19 mouse cellular contexts compared by ENCODE assay signal in genomic region chr1:151113199-151113598, GRCm38 (mm10).
DNase-seq lines count a peak whose midpoint lies in the region; ATAC-seq and TF ChIP-seq lines count a peak whose summit lies in the region.
"Had no signal": no experiment of that assay in that cellular context is flagged by ENCODE, and none has a peak within 500 bp of the region (broad histone marks: within the 10 kb centered on the region; RNA-seq: fewer than 3 reads in every experiment).

No protein-coding gene starts in this region.

- no peaks in the 10 kb centered on the region for H3K9me3 ChIP-seq in stomach, embryonic 15.5 days
- no peaks in the 10 kb centered on the region for H3K9me3 ChIP-seq in stomach, postnatal 0 days (ENCODE audit: control insufficient read depth, low read length)
- H3K9me3 ChIP-seq in liver, embryonic 14.5 days (ENCODE audit: control insufficient read depth, low read length) = no peaks in the 10 kb centered on the region
- no peaks in the 10 kb centered on the region for H3K9me3 ChIP-seq in forebrain, postnatal 0 days (ENCODE audit: low read length)
- H3K9me3 ChIP-seq: forebrain, embryonic 10.5 days had no signal

- no peak overlapping the region for H3K4me2 ChIP-seq in stomach, embryonic 15.5 days
- H3K4me2 ChIP-seq in stomach, postnatal 0 days (replicated peaks; ENCODE audit: low read depth) = no peak overlapping the region
- H3K4me2 ChIP-seq in liver, embryonic 14.5 days (ENCODE audit: low read depth) = peak overlapping the region; percentile 9; the same call in 1 of the 2 replicates
- no peak overlapping the region for H3K4me2 ChIP-seq in forebrain, postnatal 0 days (ENCODE audit: low read depth)
- H3K4me2 ChIP-seq: hindbrain, embryonic 14.5 days; midbrain, embryonic 11.5 days had no signal

- H3K4me1 ChIP-seq in stomach, embryonic 15.5 days = no peaks in the 10 kb centered on the region
- H3K4me1 ChIP-seq in stomach, postnatal 0 days (replicated peaks; ENCODE audit: control insufficient read depth, insufficient read depth) = no peaks in the 10 kb centered on the region
- peaks cover 8 to 17% of the 10 kb centered on the region in 2 experiments for H3K4me1 ChIP-seq in liver, embryonic 14.5 days (replicated peaks; ENCODE audit: control insufficient read depth in 2 of 2, insufficient read depth in 2 of 2, low read length in 1 of 2)
- no peaks in the 10 kb centered on the region for H3K4me1 ChIP-seq in forebrain, postnatal 0 days (ENCODE audit: insufficient read depth)

- TF ChIP-seq CTCF in stomach, postnatal 0 days (IDR thresholded peaks at IDR 0.05; ENCODE audit: low read depth) = no peak
- TF ChIP-seq CTCF in liver, embryonic 14.5 days (IDR thresholded peaks at IDR 0.05; ENCODE audit: low read depth) = no peak
- TF ChIP-seq CTCF in forebrain, postnatal 0 days (IDR thresholded peaks at IDR 0.05; ENCODE audit: low read depth) = no peak

- H3K4me3 ChIP-seq in stomach, embryonic 15.5 days (replicated peaks) = no peak overlapping the region
- no peak overlapping the region for H3K4me3 ChIP-seq in stomach, postnatal 0 days (ENCODE audit: low read depth, low read length)
- no peak overlapping the region for H3K4me3 ChIP-seq in liver, embryonic 14.5 days (ENCODE audit: insufficient read depth in 1 of 2, low read depth in 2 of 2, low read length in 2 of 2)
- no peak overlapping the region for H3K4me3 ChIP-seq in forebrain, postnatal 0 days (ENCODE audit: low read depth, low read length)
- H3K4me3 ChIP-seq: forebrain, embryonic 10.5 days had no signal

- H3K9ac ChIP-seq in stomach, embryonic 15.5 days = no peak overlapping the region
- no peak overlapping the region for H3K9ac ChIP-seq in stomach, postnatal 0 days (ENCODE audit: low read length)
- no peak overlapping the region for H3K9ac ChIP-seq in liver, embryonic 14.5 days (replicated peaks)
- no peak overlapping the region for H3K9ac ChIP-seq in forebrain, postnatal 0 days
- H3K9ac ChIP-seq: hindbrain, embryonic 14.5 days had no signal

- H3K27me3 ChIP-seq in stomach, embryonic 15.5 days (replicated peaks) = no peaks in the 10 kb centered on the region
- H3K27me3 ChIP-seq in stomach, postnatal 0 days (ENCODE audit: control insufficient read depth, insufficient read depth, low read length) = no peaks in the 10 kb centered on the region
- H3K27me3 ChIP-seq in liver, embryonic 14.5 days (ENCODE audit: control insufficient read depth, insufficient read depth, low read length) = peaks cover 3% of the 10 kb centered on the region
- H3K27me3 ChIP-seq in forebrain, postnatal 0 days (ENCODE audit: insufficient read depth, low read length) = no peaks in the 10 kb centered on the region

- 62% methylated on average over 2 of the region's 2 CpGs for WGBS in stomach, embryonic 15.5 days
- 66% methylated on average over 2 of the region's 2 CpGs for WGBS in stomach, postnatal 0 days
- 50% methylated on average over 2 of the region's 2 CpGs for WGBS in liver, embryonic 14.5 days (ENCODE audit: insufficient replicate concordance)
- WGBS in forebrain, postnatal 0 days = 86% methylated on average over 2 of the region's 2 CpGs

- no peak for TF ChIP-seq EP300 in stomach, postnatal 0 days (optimal IDR thresholded peaks at IDR 0.05)
- no peak for TF ChIP-seq EP300 in liver, embryonic 14.5 days (IDR thresholded peaks at IDR 0.05; ENCODE audit: low read depth)

- no peak overlapping the region for H3K27ac ChIP-seq in stomach, embryonic 15.5 days
- H3K27ac ChIP-seq in stomach, postnatal 0 days (replicated peaks) = no peak overlapping the region
- H3K27ac ChIP-seq in liver, embryonic 14.5 days = peak overlapping the region; percentile 16
- H3K27ac ChIP-seq in forebrain, postnatal 0 days (ENCODE audit: low read depth, low read length) = no peak overlapping the region
- H3K27ac ChIP-seq: forebrain, embryonic 10.5 days; hindbrain, embryonic 14.5 days had no signal

- ATAC-seq in stomach, embryonic 15.5 days (ENCODE audit: insufficient read depth, low FRiP score, low read depth) = peak; percentile 65; the same call in 1 of the 2 replicates
- no peak for ATAC-seq in stomach, postnatal 0 days (ENCODE audit: low FRiP score, low TSS enrichment)
- peak; percentile 83 for ATAC-seq in liver, embryonic 14.5 days (ENCODE audit: insufficient read depth)
- no peak for ATAC-seq in forebrain, postnatal 0 days

- H3K36me3 ChIP-seq in stomach, embryonic 15.5 days = no peaks in the 10 kb centered on the region
- no peaks in the 10 kb centered on the region for H3K36me3 ChIP-seq in stomach, postnatal 0 days (ENCODE audit: control insufficient read depth, insufficient read depth, low read length)
- H3K36me3 ChIP-seq in liver, embryonic 14.5 days (replicated peaks; ENCODE audit: control insufficient read depth, insufficient read depth, low read depth) = no peaks in the 10 kb centered on the region
- H3K36me3 ChIP-seq in forebrain, postnatal 0 days (ENCODE audit: insufficient read depth) = no peaks in the 10 kb centered on the region
- H3K36me3 ChIP-seq: forebrain, embryonic 10.5 days had no signal

- peak; percentile 76 for DNase-seq in heart, adult 11 months
- no peak for DNase-seq in heart, adult 9 months (ENCODE audit: low spot score in 2 of 2)
- DNase-seq in stomach, postnatal 0 days (ENCODE audit: low spot score) = no peak
- DNase-seq in liver, embryonic 14.5 days (ENCODE audit: low read depth in 3 of 3, low spot score in 3 of 3) = no peak
- DNase-seq in right cerebral cortex, postnatal 25 days = no peak
- DNase-seq in forebrain, postnatal 0 days = no peak
- DNase-seq in adrenal gland, postnatal 36 days = no peak
- DNase-seq: cerebellum, adult 9-10 months; heart, postnatal 14 days; kidney, adult 8-10 months; kidney, postnatal 25 days; left cerebral cortex, postnatal 4 days; lung, adult 2 months; lung, postnatal 36 days; thymus, adult 2 months had no signal

Comparison
In these comparisons a context has a peak if more than half of its experiments do, and no peak if none do; other contexts are left out.
1. ATAC-seq: peak in stomach, embryonic 15.5 days (single experiment) and liver, embryonic 14.5 days (single experiment); none in stomach, postnatal 0 days (single experiment) and forebrain, postnatal 0 days (single experiment).